Mouse (Mus musculus): ENCODE data around the gene Kat2b. TPM values are rescaled to one million over a fixed set of nuclear protein-coding genes. Genes with fewer than 3 reads are reported as not detected.
A peak's percentile ranks its signal among the peaks of the same experiment; 100 is the strongest.
"Not testable (repeated sequence)": the region's sequence is repeated elsewhere in the genome, so short reads cannot be mapped to it uniquely, and the experiment has no call there.

The Kat2b gene
- polyA plus RNA-seq, 1 experiment from 2014 or later = 9.8 TPM

DNA sequence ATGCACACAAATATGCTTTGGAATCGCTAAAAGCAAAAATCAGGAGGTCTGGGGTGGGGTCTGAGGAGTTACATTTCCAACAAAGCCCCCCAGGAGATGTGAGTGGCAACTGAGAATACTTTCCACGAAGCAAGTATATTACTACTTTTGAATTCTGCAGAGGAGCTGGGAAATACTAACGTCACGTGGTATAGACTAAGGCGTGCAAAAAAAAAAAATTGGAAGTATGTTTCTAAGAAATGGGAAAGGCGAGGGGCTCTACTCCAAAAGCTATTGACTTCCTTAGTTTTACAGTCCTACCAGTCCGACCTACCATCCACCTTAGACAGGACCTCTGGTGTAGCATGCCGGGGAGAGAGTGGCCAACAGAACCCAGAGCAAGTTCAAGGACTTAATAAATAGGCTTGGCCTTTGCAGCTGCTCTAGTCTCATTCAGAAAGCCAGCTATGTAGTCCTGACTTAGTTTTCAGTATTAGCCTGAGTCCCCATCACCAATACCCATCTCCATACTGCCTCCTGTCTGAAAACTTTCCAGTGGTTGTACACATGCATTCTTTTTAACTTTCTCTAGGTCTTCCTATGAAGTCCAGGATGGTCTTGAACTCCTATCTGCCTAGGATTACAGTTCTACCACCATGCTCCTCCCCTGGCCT lies 2.2 kb downstream of the Kat2b start:
- H3K9ac ChIP-seq (replicated peaks; ENCODE audit: low read depth) = 0 out of 2 replicates have a peak overlapping the region, but pooled peaks have one; percentile 84
- peak overlapping the region; percentile 91; the same call in 1 of the 2 replicates for H3K4me3 ChIP-seq (ENCODE audit: low read depth, low read length)
- H3K4me1 ChIP-seq (ENCODE audit: insufficient read depth, low read depth, low read length) = peaks cover 13% of the 10 kb centered on the region
- TF ChIP-seq CTCF (IDR thresholded peaks at IDR 0.05) (peak; percentile 4; the same call in 1 of the 2 replicates), EP300 (IDR thresholded peaks at IDR 0.05) (no peak)
- H3K4me2 ChIP-seq (replicated peaks; ENCODE audit: low read depth, low read length) = peak overlapping the region; percentile 96
- DNase-seq (ENCODE audit: low spot score) (no peak), ATAC-seq (no peak)
- H3K27me3 ChIP-seq (replicated peaks; ENCODE audit: insufficient read depth, low read length) = no peaks in the 10 kb centered on the region
- 38% methylated on average over 8 of the region's 8 CpGs for WGBS
- H3K36me3 ChIP-seq (ENCODE audit: insufficient read depth, low read length) = no peaks in the 10 kb centered on the region
- H3K9me3 ChIP-seq (ENCODE audit: low read length) = no peaks in the 10 kb centered on the region
- H3K27ac ChIP-seq (ENCODE audit: low read length) = 0 out of 2 replicates have a peak overlapping the region, but pooled peaks have one; percentile 94

DNA sequence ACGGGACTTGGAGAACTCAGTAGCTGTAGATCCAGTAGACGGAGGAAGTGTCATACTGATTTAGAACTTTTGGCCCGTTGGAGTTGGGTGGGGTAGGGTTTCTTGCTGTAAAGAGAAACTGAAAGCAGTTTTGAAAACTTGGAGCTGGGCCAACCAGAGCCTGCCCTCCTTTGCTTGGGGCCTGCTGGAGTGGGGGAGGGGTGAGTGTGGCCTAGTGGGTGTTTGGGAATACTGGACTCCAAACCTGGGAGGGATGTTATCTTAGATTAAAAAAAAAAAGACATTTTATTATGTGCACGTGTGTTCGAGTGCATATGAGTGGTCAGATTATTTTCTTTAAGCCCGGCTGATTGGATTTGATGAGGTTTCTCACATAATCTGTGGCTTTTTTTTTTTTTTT lies 3.2 kb downstream of the Kat2b start:
- ATAC-seq (no peak), DNase-seq (ENCODE audit: low spot score) (peak; percentile 82)
- no peak overlapping the region for H3K9ac ChIP-seq (replicated peaks; ENCODE audit: low read depth)
- no peaks in the 10 kb centered on the region for H3K9me3 ChIP-seq (ENCODE audit: low read length)
- TF ChIP-seq CTCF (IDR thresholded peaks at IDR 0.05) (no peak), EP300 (IDR thresholded peaks at IDR 0.05) (peak; percentile 56)
- peak overlapping the region; percentile 24; the same call in 1 of the 2 replicates for H3K4me3 ChIP-seq (ENCODE audit: low read depth, low read length)
- H3K27me3 ChIP-seq (replicated peaks; ENCODE audit: insufficient read depth, low read length) = no peaks in the 10 kb centered on the region
- peaks cover 13% of the 10 kb centered on the region for H3K4me1 ChIP-seq (ENCODE audit: insufficient read depth, low read depth, low read length)
- WGBS = 10% methylated on average over 6 of the region's 6 CpGs
- H3K36me3 ChIP-seq (ENCODE audit: insufficient read depth, low read length) = no peaks in the 10 kb centered on the region
- peak overlapping the region; percentile 73 for H3K27ac ChIP-seq (ENCODE audit: low read length)
- peak overlapping the region; percentile 52 for H3K4me2 ChIP-seq (replicated peaks; ENCODE audit: low read depth, low read length)

DNA sequence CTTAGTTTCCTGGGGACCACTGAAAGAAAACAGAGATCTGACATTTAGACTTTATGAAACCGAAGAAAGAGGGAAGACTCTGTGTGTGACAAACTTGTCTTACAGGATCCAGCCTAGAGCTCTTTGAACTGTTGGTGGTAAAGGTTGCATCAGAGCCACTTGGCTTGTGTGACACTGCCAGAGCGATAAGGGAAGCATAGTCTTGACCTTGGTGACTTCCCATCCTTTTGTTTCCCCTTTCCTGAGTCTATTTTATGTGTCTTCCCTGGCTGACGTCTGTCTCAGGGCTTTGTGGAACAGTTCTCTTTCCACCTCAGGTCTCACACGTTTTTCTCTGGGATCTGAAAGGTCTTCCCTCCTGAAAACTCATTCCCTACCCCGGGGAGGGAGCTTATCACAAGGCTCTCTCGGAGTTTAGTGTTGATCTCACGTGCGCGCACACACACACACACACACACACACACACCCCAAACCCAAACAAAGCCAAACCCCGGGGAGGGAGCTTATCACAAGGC lies 3.8 kb downstream of the Kat2b start:
- H3K9me3 ChIP-seq (ENCODE audit: low read length) = no peaks in the 10 kb centered on the region
- H3K36me3 ChIP-seq (ENCODE audit: insufficient read depth, low read length) = no peaks in the 10 kb centered on the region
- H3K4me2 ChIP-seq (replicated peaks; ENCODE audit: low read depth, low read length) = peak overlapping the region; percentile 52; the same call in 1 of the 2 replicates
- H3K4me1 ChIP-seq (ENCODE audit: insufficient read depth, low read depth, low read length) = peaks cover 13% of the 10 kb centered on the region
- WGBS = 25% methylated on average over 10 of the region's 10 CpGs
- 0 out of 2 replicates have a peak overlapping the region, but pooled peaks have one; percentile 24 for H3K4me3 ChIP-seq (ENCODE audit: low read depth, low read length)
- DNase-seq (ENCODE audit: low spot score) = peak; percentile 64
- H3K27me3 ChIP-seq (replicated peaks; ENCODE audit: insufficient read depth, low read length) = no peaks in the 10 kb centered on the region
- no peak overlapping the region for H3K9ac ChIP-seq (replicated peaks; ENCODE audit: low read depth)
- H3K27ac ChIP-seq (ENCODE audit: low read length) = peak overlapping the region; percentile 73
- TF ChIP-seq EP300 (IDR thresholded peaks at IDR 0.05) = no peak
- TF ChIP-seq CTCF (IDR thresholded peaks at IDR 0.05) = no peak
- no peak for ATAC-seq

DNA sequence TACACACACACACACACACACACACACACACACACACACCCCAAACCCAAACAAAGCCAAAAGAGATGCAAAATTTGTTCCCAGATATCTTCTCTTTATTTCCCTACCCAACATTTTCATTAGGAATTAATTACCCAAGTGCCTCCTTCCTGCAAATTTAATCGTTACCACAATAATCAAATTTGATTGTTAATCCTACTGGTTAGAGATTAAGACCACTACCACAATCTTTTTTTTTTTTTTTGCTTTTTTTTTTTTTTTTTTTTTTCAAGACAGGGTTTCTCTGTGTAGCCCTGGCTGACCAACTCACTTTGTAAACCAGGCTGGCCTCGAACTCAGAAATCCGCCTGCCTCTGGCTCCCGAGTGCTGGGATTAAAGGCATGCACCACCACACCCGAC lies 4.3 kb downstream of the Kat2b start:
- H3K36me3 ChIP-seq (ENCODE audit: insufficient read depth, low read length); H3K9me3 ChIP-seq (ENCODE audit: low read length); H3K4me3 ChIP-seq (ENCODE audit: low read depth, low read length); DNase-seq (ENCODE audit: low spot score); H3K27me3 ChIP-seq (replicated peaks; ENCODE audit: insufficient read depth, low read length); H3K9ac ChIP-seq (replicated peaks; ENCODE audit: low read depth); H3K4me2 ChIP-seq (replicated peaks; ENCODE audit: low read depth, low read length); ATAC-seq: not testable (repeated sequence)
- WGBS = 86% methylated on average over 5 of the region's 5 CpGs
- Histone ChIP-seq H3K4me1 (ENCODE audit: insufficient read depth, low read depth, low read length) (peaks cover 12% of the 10 kb centered on the region), H3K27ac (ENCODE audit: low read length) (peak overlapping the region; percentile 73; the same call in 1 of the 2 replicates)

DNA sequence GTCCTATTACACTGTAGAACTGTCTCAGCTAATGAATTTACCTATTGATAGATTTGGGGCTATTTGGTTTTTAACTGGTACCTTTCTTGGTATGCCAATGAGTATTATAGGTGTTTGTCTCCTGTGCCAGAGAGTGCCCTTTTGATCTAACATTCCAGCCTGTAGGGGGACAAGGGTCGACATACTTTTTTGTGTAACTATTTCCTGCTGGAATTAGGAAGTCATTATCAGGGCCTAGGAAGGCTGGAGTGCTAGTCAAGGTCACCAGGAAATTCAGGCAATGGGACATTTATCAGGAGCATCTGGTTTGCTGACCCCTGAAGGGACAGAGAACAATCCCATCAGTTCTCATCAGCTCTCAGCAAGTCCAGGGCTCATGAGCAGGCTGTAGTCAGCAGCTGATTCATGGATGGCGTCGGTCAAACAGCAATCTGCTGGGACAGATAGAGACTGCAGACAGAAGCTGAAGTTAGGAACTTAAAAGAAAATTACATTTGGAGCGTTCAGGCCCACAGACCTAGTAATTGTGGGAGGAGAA lies 6.4 kb downstream of the Kat2b start:
- Histone ChIP-seq H3K27ac (ENCODE audit: low read length) (no peak overlapping the region), H3K36me3 (ENCODE audit: insufficient read depth, low read length) (no peaks in the 10 kb centered on the region), H3K4me3 (ENCODE audit: low read depth, low read length) (no peak overlapping the region), H3K9ac (replicated peaks; ENCODE audit: low read depth) (no peak overlapping the region), H3K4me2 (replicated peaks; ENCODE audit: low read depth, low read length) (no peak overlapping the region), H3K9me3 (ENCODE audit: low read length) (no peaks in the 10 kb centered on the region), H3K27me3 (replicated peaks; ENCODE audit: insufficient read depth, low read length) (no peaks in the 10 kb centered on the region), H3K4me1 (ENCODE audit: insufficient read depth, low read depth, low read length) (peaks cover 10% of the 10 kb centered on the region)
- 49% methylated on average over 4 of the region's 4 CpGs for WGBS
- DNase-seq (ENCODE audit: low spot score) (no peak), ATAC-seq (no peak)
- TF ChIP-seq EP300 (IDR thresholded peaks at IDR 0.05) (no peak), CTCF (IDR thresholded peaks at IDR 0.05) (peak; percentile 51)

DNA sequence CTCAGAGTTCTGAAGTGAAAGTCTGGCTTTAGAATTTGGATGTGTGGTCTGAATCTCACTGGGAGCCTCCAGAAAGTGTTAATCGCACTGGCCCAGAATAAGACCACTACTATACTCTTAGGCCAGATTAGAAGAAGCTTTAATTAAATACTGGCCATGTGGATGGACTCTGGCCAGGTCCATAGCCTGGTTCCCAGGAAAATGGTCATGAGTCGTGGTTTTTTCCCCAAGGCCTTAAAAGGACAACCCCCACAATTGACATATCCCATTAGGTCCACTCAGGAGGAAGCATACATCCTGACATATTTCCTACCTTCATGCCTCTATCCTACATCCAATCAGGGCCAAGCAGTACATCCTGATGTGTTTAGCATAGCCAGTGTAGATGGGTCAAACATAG lies 10.5 kb downstream of the Kat2b start:
- WGBS = 68% methylated on average over 2 of the region's 2 CpGs
- ATAC-seq = no peak

More for the DNA sequence above, 10.5 kb downstream of the Kat2b start:
- no peaks in the 10 kb centered on the region for H3K27me3 ChIP-seq (replicated peaks; ENCODE audit: insufficient read depth, low read length)
- H3K9me3 ChIP-seq (ENCODE audit: low read length) = no peaks in the 10 kb centered on the region
- no peaks in the 10 kb centered on the region for H3K36me3 ChIP-seq (ENCODE audit: insufficient read depth, low read length)
- no peak overlapping the region for H3K9ac ChIP-seq (replicated peaks; ENCODE audit: low read depth)
- no peak overlapping the region for H3K4me2 ChIP-seq (replicated peaks; ENCODE audit: low read depth, low read length)
- H3K27ac ChIP-seq (ENCODE audit: low read length) = no peak overlapping the region
- DNase-seq (ENCODE audit: low spot score) = no peak
- TF ChIP-seq CTCF (IDR thresholded peaks at IDR 0.05) (no peak), EP300 (IDR thresholded peaks at IDR 0.05) (no peak)
- no peak overlapping the region for H3K4me3 ChIP-seq (ENCODE audit: low read depth, low read length)
- no peaks in the 10 kb centered on the region for H3K4me1 ChIP-seq (ENCODE audit: insufficient read depth, low read depth, low read length)

Measured in lung, postnatal 0 days (tissue).